Mouse (Mus musculus) cerebellum, adult 2 months (tissue): ENCODE data around the gene Vamp1. TPM values are rescaled to one million over a fixed set of nuclear protein-coding genes. Genes with fewer than 3 reads are reported as not detected.

ENCODE experiments used
- DNase-seq, 2 experiments: peaks; one replicate each; pipeline ENCODE4 v3.0.0; 2021
- H3K27ac ChIP-seq: fragments of 200-500 bp; 2 replicates; pipeline ENCODE4 v1.5.1; 2012; ENCODE audit warnings: low read length, control low read depth, inconsistent platforms; ENCODE audit not compliant: insufficient read depth
- H3K27me3 ChIP-seq: fragments of 200-500 bp; 2 replicates; pipeline ENCODE4 v1.6.1; 2012; ENCODE audit warnings: inconsistent platforms, mild to moderate bottlenecking, low read length, moderate library complexity; ENCODE audit not compliant: control insufficient read depth, insufficient read depth
- H3K4me1 ChIP-seq: fragments of 200-500 bp; 2 replicates; pipeline ENCODE4 v1.6.1; 2011; ENCODE audit warnings: low read length; ENCODE audit not compliant: control insufficient read depth, insufficient read depth
- H3K4me3 ChIP-seq: fragments of 200-500 bp; replicated peaks from 2 replicates; pipeline ENCODE3; 2011; ENCODE audit warnings: mild to moderate bottlenecking, low read depth, low read length, control low read depth; ENCODE audit not compliant: insufficient read depth
- CTCF ChIP-seq: fragments of 200-500 bp; IDR thresholded peaks from 2 replicates; pipeline ENCODE4 v1.5.1; 2011; ENCODE audit warnings: low read depth, mild to moderate bottlenecking, control low read depth, low read length, moderate library complexity, borderline replicate concordance; ENCODE audit not compliant: insufficient read depth
- POLR2A ChIP-seq: fragments of 200-500 bp; IDR thresholded peaks from 2 replicates; pipeline ENCODE4 v1.6.1; 2011; ENCODE audit warnings: low read length, control low read depth, borderline replicate concordance; ENCODE audit not compliant: insufficient read depth
- WGBS: fragments of 180-500 bp; shearing (Covaris S2); methylation state at CpG from one replicate; pipeline ENCODE4 v1.1.7; 2018; 5-methylcytosine and 5-hydroxymethylcytosine counted together
- polyA plus RNA-seq: library from polyadenylated mRNA; depleted of rRNA; stranded (reverse); fragments of >200 nt; gene quantifications from 2 replicates; pipeline ENCODE4 v1.2.3, GENCODE M21; 2012

The Vamp1 gene
- polyA plus RNA-seq, 1 experiment: 718 TPM

GRCm38 (mm10) chr6:125175469-125175868, 39.9 kb upstream of the Vamp1 start:
- Histone ChIP-seq H3K4me3 (no peak overlapping the region), H3K27ac (no peak overlapping the region), H3K27me3 (no peaks in the 10 kb centered on the region), H3K4me1 (no peaks in the 10 kb centered on the region)
- 91% methylated on average over 5 of the region's 5 CpGs for WGBS
- TF ChIP-seq POLR2A: no peak
- TF ChIP-seq CTCF: no peak
- no peak for DNase-seq

- H3K27me3 ChIP-seq: no peaks in the 10 kb centered on the region
- WGBS: 75% methylated on average over 7 of the region's 7 CpGs
- H3K4me3 ChIP-seq: no peak overlapping the region
- no peak overlapping the region for H3K27ac ChIP-seq
- TF ChIP-seq CTCF (no peak), POLR2A (no peak)
- H3K4me1 ChIP-seq: no peaks in the 10 kb centered on the region; the same call in 1 of the 2 replicates
- DNase-seq: no peak
These were observed 35.8 kb upstream of the Vamp1 start for GRCm38 (mm10) chr6:125179601-125180000.

GRCm38 (mm10) chr6:125182133-125182532, 33.2 kb upstream of the Vamp1 start:
- Histone ChIP-seq H3K4me1 (no peaks in the 10 kb centered on the region; the same call in 1 of the 2 replicates), H3K27ac (peak overlapping the region; percentile 50; the same call in 1 of the 2 replicates), H3K27me3 (no peaks in the 10 kb centered on the region), H3K4me3 (no peak overlapping the region)
- TF ChIP-seq CTCF (no peak), POLR2A (no peak)
- 40% methylated on average over 5 of the region's 5 CpGs for WGBS
- no peak for DNase-seq

GRCm38 (mm10) chr6:125186203-125186602, 29.1 kb upstream of the Vamp1 start:
- H3K4me3 ChIP-seq: no peak overlapping the region
- no peaks in the 10 kb centered on the region for H3K27me3 ChIP-seq
- 92% methylated on average over 10 of the region's 10 CpGs for WGBS
- no peak overlapping the region for H3K27ac ChIP-seq
- H3K4me1 ChIP-seq: no peaks in the 10 kb centered on the region; the same call in 1 of the 2 replicates
- TF ChIP-seq CTCF: no peak
- DNase-seq: no peak

- Histone ChIP-seq H3K27me3 (no peaks in the 10 kb centered on the region), H3K4me3 (peak overlapping the region; percentile 89), H3K27ac (peak overlapping the region; percentile 48; the same call in 1 of the 2 replicates), H3K4me1 (peaks cover 3% of the 10 kb centered on the region; the same call in 1 of the 2 replicates)
- no peak for TF ChIP-seq POLR2A
- no peak for TF ChIP-seq CTCF
- DNase-seq: no peak
These were observed 24.5 kb upstream of the Vamp1 start for GRCm38 (mm10) chr6:125190816-125191215.

- TF ChIP-seq CTCF (no peak), POLR2A (peak; percentile 43; the same call in 1 of the 2 replicates)
These were observed 23.9 kb upstream of the Vamp1 start, which contains the start of the genes Ncapd2 and Mrpl51 for GRCm38 (mm10) chr6:125191332-125192015. Gene Ncapd2 (minus strand): TSS chr6:125191701. Gene Mrpl51 (plus strand): TSS chr6:125191801.

GRCm38 (mm10) chr6:125192016-125192714, 23.2 kb upstream of the Vamp1 start:
- peaks cover 3% of the 10 kb centered on the region; the same call in 1 of the 2 replicates for H3K4me1 ChIP-seq
- DNase-seq: peak; percentile 94 to 95
- H3K27ac ChIP-seq: peak overlapping the region; percentile 92
- TF ChIP-seq POLR2A (no peak), CTCF (no peak)
- peak overlapping the region; percentile 93 for H3K4me3 ChIP-seq
- no peaks in the 10 kb centered on the region for H3K27me3 ChIP-seq
- WGBS: under 1% methylated on average over 34 of the region's 34 CpGs

More at GRCm38 (mm10) chr6:125191332-125192015, 23.9 kb upstream of the Vamp1 start, which contains the start of the genes Ncapd2 and Mrpl51:
- Histone ChIP-seq H3K4me1 (peaks cover 3% of the 10 kb centered on the region; the same call in 1 of the 2 replicates), H3K4me3 (peak within 1 kb of the TSS; percentile 93), H3K27ac (peak within 1 kb of the TSS; percentile 92), H3K27me3 (no peaks in the 10 kb centered on the region)
- under 1% methylated on average over 54 of the region's 54 CpGs for WGBS
- peak; percentile 97 to 98 for DNase-seq

GRCm38 (mm10) chr6:125192841-125193240, 22.5 kb upstream of the Vamp1 start:
- H3K4me3 ChIP-seq: peak overlapping the region; percentile 93
- DNase-seq: no peak
- peaks cover 3% of the 10 kb centered on the region; the same call in 1 of the 2 replicates for H3K4me1 ChIP-seq
- no peaks in the 10 kb centered on the region for H3K27me3 ChIP-seq
- WGBS: 35% methylated on average over 5 of the region's 5 CpGs
- TF ChIP-seq CTCF (no peak), POLR2A (no peak)
- peak overlapping the region; percentile 92; the same call in 1 of the 2 replicates for H3K27ac ChIP-seq
